Mouse (Mus musculus) neural tube, embryonic 11.5 days (tissue): ENCODE measurements at regions not wholly inside any gene's neighbourhood (a gene's known extent, or its start where the extent isn't known, plus 50 kb on each side); places are given as distances from the start of the nearest gene placed in this dataset.

Experiments used
- ATAC-seq: fragments of 200-750 bp; cut with Nextera tagmentation; 2 replicates; pipeline ENCODE4 v1.8.0; 2017; ENCODE audit warnings: moderate number of reproducible peaks, mild to moderate bottlenecking, moderate TSS enrichment, moderate library complexity; ENCODE audit not compliant: insufficient read depth, low FRiP score, low TSS enrichment
- DNase-seq: peaks from one replicate; pipeline ENCODE4 v3.0.0-alpha.2; 2015; ENCODE audit warnings: low spot score
- H3K27ac ChIP-seq: fragments of 300-500 bp; sonication (generic); 2 replicates; pipeline ENCODE4 v1.5.1; 2014; ENCODE audit warnings: low read depth, mild to moderate bottlenecking, low read length
- H3K27me3 ChIP-seq: fragments of 300-500 bp; sonication (generic); 2 replicates; pipeline ENCODE4 v1.6.1; 2014; ENCODE audit warnings: mild to moderate bottlenecking, low read length, mixed read lengths; ENCODE audit not compliant: control insufficient read depth, insufficient read depth
- H3K36me3 ChIP-seq: fragments of 300-500 bp; sonication (generic); 2 replicates; pipeline ENCODE4 v1.6.1; 2014; ENCODE audit warnings: mild to moderate bottlenecking, low read length, moderate library complexity, mixed read lengths; ENCODE audit not compliant: control insufficient read depth, insufficient read depth
- H3K4me1 ChIP-seq: fragments of 300-500 bp; sonication (generic); 2 replicates; pipeline ENCODE4 v1.6.1; 2014; ENCODE audit warnings: low read length, mixed read lengths; ENCODE audit not compliant: control insufficient read depth, insufficient read depth
- H3K4me2 ChIP-seq: fragments of 300-500 bp; sonication (generic); 2 replicates; pipeline ENCODE4 v1.6.1; 2014; ENCODE audit warnings: low read depth, mild to moderate bottlenecking, moderate library complexity
- H3K4me3 ChIP-seq: fragments of 300-500 bp; sonication (generic); 2 replicates; pipeline ENCODE4 v1.5.1; 2014; ENCODE audit warnings: low read depth, low read length
- H3K9ac ChIP-seq: fragments of 300-500 bp; sonication (generic); 2 replicates; pipeline ENCODE4 v1.6.1; 2014; ENCODE audit warnings: mild to moderate bottlenecking, low read length
- H3K9me3 ChIP-seq: fragments of 300-500 bp; sonication (generic); 2 replicates; pipeline ENCODE4 v1.6.1; 2016; ENCODE audit warnings: low read length; ENCODE audit not compliant: control insufficient read depth
- WGBS: fragments of 180-500 bp; shearing (Covaris S2); extraction: QIAGEN DNeasy Blood & Tissue Kit; methylation state at CpG from one replicate; pipeline ENCODE4 v1.1.7; 2014; 5-methylcytosine and 5-hydroxymethylcytosine counted together

DNA sequence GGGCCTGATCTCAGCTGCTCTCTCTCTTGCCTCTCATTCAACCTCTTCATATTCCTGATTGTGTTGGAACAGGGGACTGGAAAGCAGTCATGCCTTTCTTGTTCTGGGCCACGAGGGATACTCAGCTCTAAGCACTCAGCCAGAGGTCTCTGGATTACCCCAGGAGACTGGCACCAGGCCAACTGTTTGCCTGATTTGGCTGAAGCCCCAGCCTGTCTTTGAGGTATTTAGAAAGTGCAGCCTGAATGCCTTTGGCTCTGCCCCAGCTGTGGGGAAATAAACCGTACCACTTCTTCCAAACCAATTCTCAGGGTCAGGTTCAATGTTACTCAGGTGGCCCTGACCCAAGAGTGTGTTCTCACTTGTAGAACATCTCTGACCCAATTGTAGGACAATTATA lies 112.6 kb upstream of the Tmem72 start:
- 84% methylated on average over 2 of the region's 2 CpGs for WGBS

DNA sequence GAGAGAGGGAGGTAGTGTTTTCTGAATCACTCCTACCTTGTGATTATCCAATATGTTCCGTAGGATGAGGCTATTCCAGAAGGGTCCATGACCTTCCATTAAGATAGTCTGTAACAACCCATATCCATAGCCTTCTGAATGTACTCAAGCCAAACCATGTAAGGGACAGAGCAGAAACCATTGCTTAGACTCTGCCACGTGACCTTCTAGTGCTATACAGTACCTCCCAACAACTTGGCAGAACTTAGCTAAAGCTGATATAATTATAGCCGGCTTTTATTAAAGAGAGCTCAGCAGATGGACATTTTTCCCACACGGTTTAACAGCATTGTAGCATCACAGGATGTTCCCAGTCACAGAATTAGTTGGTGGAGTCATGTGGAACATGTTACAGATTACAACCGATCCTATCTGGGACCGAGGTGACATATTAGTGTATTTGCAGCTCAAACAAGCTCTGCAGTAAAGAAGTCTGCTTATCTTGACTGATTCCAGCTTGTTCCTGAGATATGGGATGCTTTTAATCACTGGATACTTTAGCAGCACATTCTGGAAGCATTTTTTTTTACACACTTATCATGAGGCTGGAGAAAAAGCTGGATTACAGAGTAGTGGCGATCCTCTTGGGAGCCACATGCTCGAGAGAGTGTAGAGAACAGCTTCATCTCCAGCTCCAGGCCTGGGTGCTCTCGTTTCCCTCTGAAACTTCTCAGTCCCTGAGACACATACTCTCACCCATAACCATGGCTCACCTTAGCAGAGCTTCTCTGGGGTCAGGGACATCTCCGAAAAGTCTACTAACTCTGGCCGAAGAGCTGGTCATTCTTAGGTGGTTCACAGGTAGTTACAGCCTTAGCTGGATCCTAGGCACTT lies 129.5 kb upstream of the Tmem72 start:
- 90% methylated on average over 11 of the region's 11 CpGs for WGBS

More for the DNA sequence above, 112.6 kb upstream of the Tmem72 start:
- Histone ChIP-seq H3K9me3 (no peaks in the 10 kb centered on the region), H3K27me3 (no peaks in the 10 kb centered on the region), H3K4me2 (no peak overlapping the region), H3K4me3 (no peak overlapping the region), H3K9ac (no peak overlapping the region), H3K36me3 (no peaks in the 10 kb centered on the region), H3K4me1 (no peaks in the 10 kb centered on the region), H3K27ac (no peak overlapping the region)
- ATAC-seq (no peak), DNase-seq (no peak)

DNA sequence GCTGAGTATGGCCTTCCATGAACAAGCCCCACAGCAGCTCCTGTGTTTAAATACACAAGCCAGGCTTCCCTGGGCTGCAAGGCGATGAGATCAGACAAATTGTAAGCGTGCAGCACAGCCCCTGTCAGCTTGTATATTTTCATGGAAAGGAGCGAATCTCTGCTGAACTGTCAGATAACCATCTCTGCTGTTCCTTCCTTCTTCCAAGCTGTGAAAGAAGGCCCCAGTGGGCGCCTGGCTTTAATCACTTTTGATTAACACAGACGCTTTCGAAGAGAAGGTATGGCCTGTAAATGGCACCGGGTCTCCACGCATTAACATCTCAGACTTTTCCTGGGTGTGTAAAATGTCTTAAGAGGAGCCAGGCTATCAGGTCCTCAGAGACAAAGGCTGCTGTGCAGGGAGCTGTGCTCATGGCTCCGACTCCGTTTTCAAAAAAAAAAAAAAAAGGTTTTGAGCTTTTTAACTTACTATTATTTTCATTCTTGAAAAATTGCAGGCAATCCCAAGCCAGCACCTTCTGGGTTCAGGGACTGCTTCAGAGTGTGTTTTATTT lies 131.9 kb upstream of the Tmem72 start:
- ATAC-seq = no peak

More for the DNA sequence above, 129.5 kb upstream of the Tmem72 start:
- H3K9me3 ChIP-seq = no peaks in the 10 kb centered on the region
- H3K4me2 ChIP-seq = no peak overlapping the region
- no peaks in the 10 kb centered on the region for H3K4me1 ChIP-seq
- H3K9ac ChIP-seq = no peak overlapping the region
- H3K27ac ChIP-seq = no peak overlapping the region
- no peaks in the 10 kb centered on the region for H3K36me3 ChIP-seq
- no peak for ATAC-seq
- no peak overlapping the region for H3K4me3 ChIP-seq
- no peak for DNase-seq
- no peaks in the 10 kb centered on the region for H3K27me3 ChIP-seq

DNA sequence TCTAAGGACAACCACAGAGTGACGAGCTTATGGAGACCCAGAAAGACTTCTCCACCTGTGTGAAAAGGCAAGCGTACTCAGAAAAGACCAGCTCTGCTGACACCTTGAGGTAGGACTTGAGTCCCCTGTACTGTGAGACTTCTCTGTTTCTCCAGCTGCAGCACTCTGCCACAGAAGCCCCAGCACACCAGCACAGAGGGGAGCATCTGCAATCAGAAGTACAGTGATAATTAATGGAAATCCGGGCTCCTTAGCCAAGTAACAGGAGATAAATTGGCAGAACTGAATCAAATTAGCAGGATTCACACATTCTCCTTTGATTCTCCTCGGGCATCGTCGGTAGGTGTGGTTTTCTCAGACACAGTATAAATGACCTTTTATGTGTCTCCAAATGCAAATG lies 137.3 kb upstream of the Tmem72 start:
- 65% methylated on average over 6 of the region's 6 CpGs for WGBS
- H3K9ac ChIP-seq = no peak overlapping the region
- no peak overlapping the region for H3K4me3 ChIP-seq
- no peak for ATAC-seq
- no peaks in the 10 kb centered on the region for H3K36me3 ChIP-seq
- no peaks in the 10 kb centered on the region for H3K4me1 ChIP-seq
- DNase-seq = no peak
- no peaks in the 10 kb centered on the region for H3K27me3 ChIP-seq
- H3K9me3 ChIP-seq = no peaks in the 10 kb centered on the region
- no peak overlapping the region for H3K4me2 ChIP-seq
- H3K27ac ChIP-seq = no peak overlapping the region

More for the DNA sequence above, 131.9 kb upstream of the Tmem72 start:
- H3K9ac ChIP-seq = no peak overlapping the region
- no peaks in the 10 kb centered on the region for H3K36me3 ChIP-seq
- H3K27ac ChIP-seq = no peak overlapping the region
- H3K27me3 ChIP-seq = no peaks in the 10 kb centered on the region
- H3K4me3 ChIP-seq = no peak overlapping the region
- WGBS = 83% methylated on average over 10 of the region's 10 CpGs
- H3K4me2 ChIP-seq = no peak overlapping the region
- DNase-seq = no peak
- no peaks in the 10 kb centered on the region for H3K9me3 ChIP-seq
- H3K4me1 ChIP-seq = no peaks in the 10 kb centered on the region

DNA sequence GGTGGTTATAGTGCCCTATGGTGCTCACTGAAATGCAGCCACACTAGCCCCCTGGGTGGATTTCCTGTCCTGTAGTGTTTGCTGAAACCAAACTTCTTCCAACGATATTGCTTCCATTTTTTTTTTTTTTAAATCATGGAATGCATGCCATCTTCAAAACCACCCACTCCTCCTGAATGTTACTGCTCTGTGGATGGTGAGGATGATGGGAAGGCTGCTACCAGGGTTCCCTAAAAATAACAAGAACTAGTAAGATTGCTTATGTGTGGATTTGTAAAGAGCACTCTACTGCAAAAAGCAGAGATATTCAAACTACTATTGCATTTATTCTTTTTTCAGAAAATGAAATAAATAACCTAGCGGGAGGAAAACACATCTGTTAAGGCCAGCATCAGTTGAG lies 139.4 kb upstream of the Tmem72 start:
- H3K36me3 ChIP-seq = no peaks in the 10 kb centered on the region
- WGBS = 83% methylated on average over 2 of the region's 2 CpGs
- no peak for DNase-seq
- ATAC-seq = no peak
- H3K9me3 ChIP-seq = no peaks in the 10 kb centered on the region
- H3K9ac ChIP-seq = no peak overlapping the region
- no peak overlapping the region for H3K27ac ChIP-seq
- no peaks in the 10 kb centered on the region for H3K27me3 ChIP-seq
- H3K4me2 ChIP-seq = no peak overlapping the region
- no peak overlapping the region for H3K4me3 ChIP-seq
- H3K4me1 ChIP-seq = no peaks in the 10 kb centered on the region

DNA sequence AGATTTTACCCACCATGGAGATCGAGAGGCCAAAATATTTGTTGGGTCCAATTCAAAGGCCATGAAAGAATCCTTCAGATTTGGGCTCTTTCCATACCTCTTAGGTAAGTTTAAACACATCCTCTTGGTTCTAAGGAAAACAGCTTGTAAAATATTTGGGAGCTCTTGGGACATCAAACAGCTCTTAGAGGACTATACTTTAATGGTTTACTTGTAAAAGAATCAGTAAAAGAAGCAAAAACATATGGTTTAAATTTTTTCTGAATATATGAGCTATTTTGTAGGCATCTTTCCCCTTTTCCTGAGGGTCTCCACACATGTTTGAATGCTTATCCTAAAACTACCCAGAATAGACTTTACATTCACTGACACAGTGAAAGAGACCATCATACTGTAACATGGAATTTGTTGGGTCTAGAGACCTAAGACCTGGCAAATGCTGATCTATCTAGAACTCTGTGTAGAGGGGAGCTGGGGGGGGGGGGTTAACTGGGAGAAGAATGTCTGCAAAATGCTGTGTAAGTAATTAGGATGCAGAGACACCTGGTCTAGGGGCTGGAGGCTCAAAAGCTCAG lies 140.3 kb upstream of the Tmem72 start:
- WGBS = 94% methylated on average over 1 of the region's 1 CpGs
- ATAC-seq = no peak
- Histone ChIP-seq H3K27ac (no peak overlapping the region), H3K9me3 (no peaks in the 10 kb centered on the region), H3K9ac (no peak overlapping the region), H3K4me3 (no peak overlapping the region), H3K4me1 (no peaks in the 10 kb centered on the region), H3K27me3 (no peaks in the 10 kb centered on the region), H3K4me2 (no peak overlapping the region), H3K36me3 (no peaks in the 10 kb centered on the region)
- no peak for DNase-seq

DNA sequence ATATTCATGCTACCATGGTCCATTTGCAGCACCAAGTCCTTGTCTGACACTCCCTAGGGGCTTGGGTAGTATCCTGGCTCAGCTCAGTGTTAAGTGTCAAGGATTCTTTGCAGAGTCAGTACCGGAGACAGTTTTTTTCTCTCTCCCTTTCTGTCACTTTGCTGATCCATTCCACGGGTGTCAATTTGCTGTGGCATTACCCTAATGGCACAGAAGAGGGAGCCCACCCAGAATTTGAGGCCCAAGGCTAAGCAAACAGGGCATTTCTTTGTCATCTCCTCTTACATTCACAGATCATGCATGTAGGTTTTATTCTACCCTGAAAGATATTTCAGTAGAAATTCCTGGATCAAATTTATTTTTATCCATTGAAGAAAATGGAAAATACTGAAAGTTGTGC lies 146.4 kb upstream of the Tmem72 start:
- WGBS = 53% methylated on average over 2 of the region's 2 CpGs
- ATAC-seq (no peak), DNase-seq (no peak)
- Histone ChIP-seq H3K27me3 (no peaks in the 10 kb centered on the region), H3K27ac (no peak overlapping the region), H3K36me3 (no peaks in the 10 kb centered on the region), H3K4me3 (no peak overlapping the region), H3K4me1 (no peaks in the 10 kb centered on the region), H3K9me3 (no peaks in the 10 kb centered on the region), H3K4me2 (no peak overlapping the region), H3K9ac (no peak overlapping the region)

DNA sequence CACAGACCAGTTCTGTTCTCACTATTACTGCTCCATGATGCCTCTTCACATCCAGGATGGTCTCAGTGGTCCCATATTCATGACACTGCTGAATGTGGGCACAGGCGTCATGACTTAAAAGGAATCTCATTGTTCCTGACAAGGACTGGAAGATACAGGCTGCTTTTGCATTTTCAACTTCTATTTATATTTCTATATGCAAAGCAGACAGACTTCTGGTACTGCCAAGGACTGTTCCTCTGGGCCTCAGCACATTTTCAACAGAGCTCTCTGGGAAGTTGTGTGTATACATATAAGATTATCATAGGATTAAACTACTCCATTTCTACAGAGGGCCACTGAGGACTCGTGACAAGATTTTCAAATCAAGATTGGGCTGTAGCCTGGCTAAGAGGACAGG lies 146.9 kb upstream of the Tmem72 start:
- H3K9me3 ChIP-seq = no peaks in the 10 kb centered on the region
- no peaks in the 10 kb centered on the region for H3K4me1 ChIP-seq
- H3K4me3 ChIP-seq = no peak overlapping the region
- H3K27me3 ChIP-seq = no peaks in the 10 kb centered on the region
- DNase-seq (no peak), ATAC-seq (no peak)
- no peak overlapping the region for H3K27ac ChIP-seq
- no peak overlapping the region for H3K4me2 ChIP-seq
- WGBS = 91% methylated on average over 2 of the region's 2 CpGs
- no peaks in the 10 kb centered on the region for H3K36me3 ChIP-seq
- no peak overlapping the region for H3K9ac ChIP-seq

DNA sequence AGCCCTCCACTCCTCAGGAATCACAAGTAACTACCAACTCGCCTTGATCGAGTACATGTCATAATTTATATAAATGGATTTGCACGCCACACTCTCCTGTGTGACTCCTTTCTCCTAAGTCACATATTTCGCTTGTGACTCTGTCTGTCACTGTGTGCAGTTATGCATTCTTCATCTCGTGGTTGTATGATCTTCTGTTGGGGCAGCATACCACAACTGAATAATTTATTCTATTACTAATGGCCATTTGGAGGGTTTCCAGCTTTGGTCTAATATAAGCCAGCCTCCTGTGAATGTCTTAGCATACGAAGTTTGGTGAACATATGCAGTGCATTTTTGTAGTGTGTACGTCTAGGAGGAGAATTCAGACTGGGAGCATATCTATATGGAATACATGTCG lies 176.6 kb upstream of the Tmem72 start:
- Histone ChIP-seq H3K27me3 (no peaks in the 10 kb centered on the region), H3K9ac (no peak overlapping the region), H3K4me3 (no peak overlapping the region), H3K9me3 (no peaks in the 10 kb centered on the region), H3K4me1 (no peaks in the 10 kb centered on the region), H3K36me3 (no peaks in the 10 kb centered on the region), H3K27ac (no peak overlapping the region), H3K4me2 (no peak overlapping the region)
- no peak for ATAC-seq
- WGBS = 84% methylated on average over 8 of the region's 8 CpGs
- DNase-seq = no peak
